Mouse (Mus musculus) embryonic facial prominence, embryonic 15.5 days (tissue): ENCODE measurements around the gene Ebf4. TPM values are rescaled to one million over a fixed set of nuclear protein-coding genes. Genes with fewer than 3 reads are reported as not detected.
A peak's percentile ranks its signal among the peaks of the same experiment; 100 is the strongest.

Source experiments
- ATAC-seq: fragments of 200-750 bp; cut with Nextera tagmentation; 2 replicates; pipeline ENCODE4 v1.8.0; 2017; ENCODE audit warnings: low read depth, moderate TSS enrichment; ENCODE audit not compliant: insufficient number of reproducible peaks, low FRiP score, low TSS enrichment
- H3K27ac ChIP-seq: fragments of 300-500 bp; sonication (generic); replicated peaks from 2 replicates; pipeline ENCODE4 v1.5.1; 2015; ENCODE audit warnings: mild to moderate bottlenecking, inconsistent platforms
- H3K27me3 ChIP-seq: fragments of 300-500 bp; sonication (generic); 2 replicates; pipeline ENCODE4 v1.6.1; 2015; ENCODE audit warnings: inconsistent platforms
- H3K36me3 ChIP-seq: fragments of 300-500 bp; sonication (generic); 2 replicates; pipeline ENCODE4 v1.6.1; 2015; ENCODE audit warnings: mild to moderate bottlenecking, inconsistent platforms
- H3K4me1 ChIP-seq: fragments of 300-500 bp; sonication (generic); 2 replicates; pipeline ENCODE4 v1.6.1; 2015; ENCODE audit warnings: inconsistent platforms
- H3K4me2 ChIP-seq: fragments of 300-500 bp; sonication (generic); replicated peaks from 2 replicates; pipeline ENCODE4 v1.6.1; 2015; ENCODE audit warnings: mild to moderate bottlenecking, inconsistent platforms
- H3K4me3 ChIP-seq: fragments of 300-500 bp; sonication (generic); replicated peaks from 2 replicates; pipeline ENCODE4 v1.5.1; 2015; ENCODE audit warnings: mild to moderate bottlenecking, inconsistent platforms
- H3K9ac ChIP-seq: fragments of 300-500 bp; sonication (generic); 2 replicates; pipeline ENCODE4 v1.6.1; 2015; ENCODE audit warnings: inconsistent platforms
- H3K9me3 ChIP-seq: fragments of 300-500 bp; sonication (generic); replicated peaks from 2 replicates; pipeline ENCODE4 v1.6.1; 2016; ENCODE audit warnings: inconsistent platforms
- WGBS: fragments of 180-500 bp; shearing (Covaris S2); methylation state at CpG from one replicate; pipeline ENCODE4 v1.1.7; 2015; 5-methylcytosine and 5-hydroxymethylcytosine counted together
- polyA plus RNA-seq: library from polyadenylated mRNA; unstranded; fragments of >200 nt; fragmentation: Nextera tagmentation; extraction: Ambion mirVana; gene quantifications from 2 replicates; pipeline ENCODE4 v1.2.1, GENCODE M21; 2015

Ebf4 gene
- polyA plus RNA-seq, result 6.2 and 6.9 TPM in 2 replicates

DNA sequence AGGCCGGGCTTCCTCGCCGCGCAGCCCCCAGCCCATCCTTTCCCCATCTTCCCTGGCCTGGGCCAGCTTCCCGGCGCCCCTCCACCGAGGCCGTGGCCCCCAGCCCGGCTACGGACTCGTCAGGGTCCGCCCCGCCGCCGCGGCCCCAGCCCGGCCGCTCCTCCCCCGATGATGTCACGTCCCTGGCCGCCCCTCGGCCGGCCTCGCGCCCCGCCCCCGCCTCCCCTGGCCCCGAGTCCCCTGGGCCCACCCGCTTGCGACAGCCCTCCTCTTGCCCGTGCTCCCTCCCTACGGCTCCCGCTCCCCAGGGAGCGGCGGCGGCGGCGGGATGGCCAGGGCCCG, at the start of gene Ebf4:
Gene Ebf4 (plus strand): TSS at position 234 of the 342 bp plus-strand sequence.
- Histone ChIP-seq H3K4me1 (peaks cover 39% of the 10 kb centered on the region), H3K36me3 (no peaks in the 10 kb centered on the region), H3K4me3 (peak within 1 kb of the TSS; percentile 75), H3K27ac (peak within 1 kb of the TSS; percentile 83), H3K9me3 (no peaks in the 10 kb centered on the region), H3K27me3 (peaks cover 7% of the 10 kb centered on the region; the same call in 1 of the 2 replicates), H3K4me2 (peak within 1 kb of the TSS; percentile 85), H3K9ac (peak within 1 kb of the TSS; percentile 50)
- ATAC-seq, result peak; percentile 73
- 0% methylated on average over 35 of the region's 39 CpGs for WGBS

DNA sequence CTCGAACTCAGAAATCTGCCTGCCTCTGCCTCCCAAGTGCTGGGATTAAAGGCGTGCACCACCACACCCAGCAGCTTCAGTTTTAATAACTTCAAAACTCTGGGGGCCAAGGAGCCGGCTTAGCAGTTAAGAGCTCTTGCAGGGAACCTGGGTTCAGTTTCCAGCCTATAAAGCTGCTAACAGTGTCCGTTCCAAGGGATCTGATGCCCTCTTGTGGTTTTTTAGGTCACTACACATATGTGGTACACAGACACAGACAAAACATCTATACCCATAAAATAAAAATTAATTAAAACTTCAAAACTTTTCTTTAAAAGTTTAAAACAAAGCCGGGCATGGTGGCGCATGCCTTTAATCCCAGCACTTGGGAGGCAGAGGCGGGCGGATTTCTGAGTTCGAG, 48.1 kb upstream of the Ebf4 start:
- H3K9me3 ChIP-seq, result no peaks in the 10 kb centered on the region
- no peak overlapping the region for H3K27ac ChIP-seq
- no peaks in the 10 kb centered on the region for H3K36me3 ChIP-seq
- WGBS, result 44% methylated on average over 9 of the region's 9 CpGs
- 0 out of 2 replicates have a peak, but pooled peaks cover 3% of the 10 kb centered on the region for H3K27me3 ChIP-seq
- ATAC-seq, result no peak
- no peak overlapping the region for H3K4me3 ChIP-seq
- no peak overlapping the region for H3K9ac ChIP-seq
- H3K4me2 ChIP-seq, result no peak overlapping the region
- H3K4me1 ChIP-seq, result no peaks in the 10 kb centered on the region

DNA sequence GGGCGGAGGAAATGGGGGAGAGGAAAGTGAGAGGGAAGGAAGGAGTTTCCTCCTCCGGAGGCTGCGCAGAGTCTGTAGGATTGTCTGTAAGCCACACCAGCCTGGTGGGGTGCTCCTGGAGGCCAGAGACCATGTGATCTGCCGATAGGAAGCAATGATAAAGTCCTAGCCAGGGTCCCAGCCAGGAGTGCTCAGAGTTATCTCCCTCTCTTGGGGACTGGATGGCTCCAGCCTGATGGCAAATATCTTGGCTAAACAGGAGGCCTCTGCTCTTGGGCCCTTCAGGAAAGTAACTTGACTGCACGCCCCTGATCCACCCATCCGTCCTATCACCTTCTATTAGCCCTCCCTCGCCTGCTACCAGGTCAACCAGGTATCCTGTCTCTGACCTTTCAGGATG, 46.7 kb upstream of the Ebf4 start:
- no peak overlapping the region for H3K4me3 ChIP-seq
- WGBS, result 72% methylated on average over 7 of the region's 7 CpGs
- no peak for ATAC-seq
- 0 out of 2 replicates have a peak, but pooled peaks cover 3% of the 10 kb centered on the region for H3K27me3 ChIP-seq
- no peak overlapping the region for H3K9ac ChIP-seq
- no peaks in the 10 kb centered on the region for H3K9me3 ChIP-seq
- H3K27ac ChIP-seq, result no peak overlapping the region
- no peak overlapping the region for H3K4me2 ChIP-seq
- H3K36me3 ChIP-seq, result no peaks in the 10 kb centered on the region
- no peaks in the 10 kb centered on the region for H3K4me1 ChIP-seq

DNA sequence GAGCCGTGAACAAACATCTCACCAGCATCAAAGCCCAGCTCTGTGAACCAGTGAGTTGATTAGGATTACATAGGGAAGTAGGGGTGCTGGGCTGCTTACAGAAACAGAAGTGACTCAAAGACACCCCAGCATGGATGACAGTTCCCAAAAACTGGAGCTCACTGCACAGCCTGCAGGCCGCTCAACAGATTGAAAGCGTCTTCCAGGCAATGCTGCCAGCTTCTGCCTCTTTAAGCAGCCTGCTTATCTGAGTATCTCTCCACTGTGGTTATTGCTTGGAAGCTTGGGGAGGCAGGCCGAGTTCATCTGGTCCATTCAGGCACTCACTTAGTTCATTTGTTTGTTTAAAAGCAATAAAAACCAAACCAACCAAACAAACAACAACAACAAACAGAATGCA, 38.2 kb upstream of the Ebf4 start:
- ATAC-seq, result no peak
- 84% methylated on average over 4 of the region's 4 CpGs for WGBS
- Histone ChIP-seq H3K9me3 (no peaks in the 10 kb centered on the region), H3K27ac (no peak overlapping the region), H3K4me2 (no peak overlapping the region), H3K27me3 (no peaks in the 10 kb centered on the region), H3K4me3 (no peak overlapping the region), H3K9ac (no peak overlapping the region), H3K36me3 (no peaks in the 10 kb centered on the region), H3K4me1 (no peaks in the 10 kb centered on the region)

DNA sequence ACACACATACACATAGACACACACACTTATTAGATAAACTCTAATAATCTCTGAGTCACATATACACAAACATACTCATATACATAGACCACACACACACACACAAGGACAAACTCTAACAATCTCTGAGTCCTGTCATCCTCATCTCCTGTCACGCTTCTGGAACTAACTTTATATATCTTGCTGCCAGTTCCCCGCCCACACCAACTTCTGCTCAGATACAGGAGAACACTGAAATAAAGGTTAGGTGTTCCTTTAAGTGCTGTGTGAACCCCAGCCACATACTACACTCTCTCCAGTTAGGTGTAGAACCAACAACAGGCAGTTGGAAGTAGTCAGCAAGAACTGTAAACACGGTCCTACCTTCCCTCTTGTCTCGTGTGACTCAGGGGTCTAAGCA, 34.1 kb upstream of the Ebf4 start:
- Histone ChIP-seq H3K4me1 (no peaks in the 10 kb centered on the region), H3K4me2 (no peak overlapping the region), H3K27me3 (no peaks in the 10 kb centered on the region), H3K27ac (no peak overlapping the region), H3K9ac (no peak overlapping the region), H3K9me3 (no peaks in the 10 kb centered on the region), H3K4me3 (no peak overlapping the region), H3K36me3 (no peaks in the 10 kb centered on the region)
- WGBS, result 83% methylated on average over 4 of the region's 4 CpGs
- ATAC-seq, result no peak

DNA sequence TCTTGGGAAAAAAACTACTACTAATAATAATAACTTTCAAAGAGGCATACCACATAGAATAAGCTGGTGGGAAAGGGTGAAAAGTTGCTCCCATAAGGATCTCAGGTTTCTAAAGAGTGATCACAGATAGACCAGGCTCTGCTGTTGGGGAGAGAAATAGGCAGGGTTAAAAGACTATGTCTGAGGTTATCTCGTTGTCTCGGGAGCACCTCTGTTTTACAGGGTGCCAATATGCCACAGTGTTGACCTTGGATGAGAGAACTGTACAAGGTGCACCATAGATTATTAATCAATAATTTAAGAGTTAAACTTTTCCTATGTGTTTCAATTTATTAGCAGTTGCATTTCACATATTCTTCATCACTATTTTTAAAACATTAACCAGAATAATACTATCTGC, 33.1 kb upstream of the Ebf4 start:
- 82% methylated on average over 2 of the region's 2 CpGs for WGBS
- Histone ChIP-seq H3K4me1 (no peaks in the 10 kb centered on the region), H3K4me3 (no peak overlapping the region), H3K27ac (no peak overlapping the region), H3K27me3 (no peaks in the 10 kb centered on the region), H3K9me3 (no peaks in the 10 kb centered on the region), H3K36me3 (no peaks in the 10 kb centered on the region), H3K9ac (no peak overlapping the region), H3K4me2 (no peak overlapping the region)
- no peak for ATAC-seq

DNA sequence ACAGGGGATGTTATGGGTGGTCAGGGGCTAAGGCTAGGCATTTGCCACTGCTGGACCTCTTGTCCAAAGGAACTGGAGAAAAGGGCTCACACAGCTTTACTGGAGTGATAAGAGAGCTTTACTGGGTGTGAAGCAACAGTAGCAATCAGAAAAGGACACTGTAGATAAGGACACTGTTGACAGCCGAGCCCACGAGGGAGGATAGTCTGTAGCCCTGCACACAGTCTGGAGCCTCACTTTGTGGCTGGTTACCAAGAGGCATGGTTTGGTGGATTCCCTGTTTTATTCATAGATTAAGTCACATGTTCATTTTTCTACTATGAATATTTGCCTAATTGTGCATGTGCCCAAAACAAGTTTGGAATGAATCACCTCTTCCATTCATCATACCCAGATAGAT, 32.6 kb upstream of the Ebf4 start:
- WGBS, result 71% methylated on average over 2 of the region's 2 CpGs

DNA sequence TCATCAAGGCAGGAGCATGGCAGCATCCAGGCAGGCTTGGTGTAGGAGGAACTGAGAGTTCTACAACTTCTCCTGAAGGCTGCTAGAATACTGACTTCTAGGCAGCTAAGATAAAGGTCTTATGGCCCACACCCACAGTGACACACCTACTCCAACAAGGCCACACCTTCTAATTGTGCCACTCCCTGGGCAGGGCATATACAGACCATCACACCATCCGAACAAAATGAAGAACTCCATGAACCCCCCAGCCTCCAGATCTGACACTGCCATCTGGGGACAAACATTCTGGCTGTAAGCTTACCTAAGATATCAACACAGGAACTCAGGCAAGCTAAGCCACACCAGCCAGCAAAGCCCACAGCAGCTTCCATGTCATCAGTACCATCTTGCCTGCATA, 29.4 kb upstream of the Ebf4 start:
- no peak overlapping the region for H3K4me2 ChIP-seq
- ATAC-seq, result 0 out of 2 replicates have a peak, but pooled peaks have one; percentile 4
- no peaks in the 10 kb centered on the region for H3K27me3 ChIP-seq
- no peak overlapping the region for H3K9ac ChIP-seq
- no peak overlapping the region for H3K27ac ChIP-seq
- 85% methylated on average over 1 of the region's 1 CpGs for WGBS
- no peaks in the 10 kb centered on the region for H3K4me1 ChIP-seq
- H3K4me3 ChIP-seq, result no peak overlapping the region
- no peaks in the 10 kb centered on the region for H3K36me3 ChIP-seq
- no peaks in the 10 kb centered on the region for H3K9me3 ChIP-seq

More for the DNA sequence above, 32.6 kb upstream of the Ebf4 start:
- H3K4me1 ChIP-seq, result no peaks in the 10 kb centered on the region
- H3K9ac ChIP-seq, result no peak overlapping the region
- H3K27me3 ChIP-seq, result no peaks in the 10 kb centered on the region
- no peak overlapping the region for H3K4me2 ChIP-seq
- H3K36me3 ChIP-seq, result no peaks in the 10 kb centered on the region
- H3K4me3 ChIP-seq, result no peak overlapping the region
- H3K27ac ChIP-seq, result no peak overlapping the region
- no peak for ATAC-seq
- H3K9me3 ChIP-seq, result no peaks in the 10 kb centered on the region

DNA sequence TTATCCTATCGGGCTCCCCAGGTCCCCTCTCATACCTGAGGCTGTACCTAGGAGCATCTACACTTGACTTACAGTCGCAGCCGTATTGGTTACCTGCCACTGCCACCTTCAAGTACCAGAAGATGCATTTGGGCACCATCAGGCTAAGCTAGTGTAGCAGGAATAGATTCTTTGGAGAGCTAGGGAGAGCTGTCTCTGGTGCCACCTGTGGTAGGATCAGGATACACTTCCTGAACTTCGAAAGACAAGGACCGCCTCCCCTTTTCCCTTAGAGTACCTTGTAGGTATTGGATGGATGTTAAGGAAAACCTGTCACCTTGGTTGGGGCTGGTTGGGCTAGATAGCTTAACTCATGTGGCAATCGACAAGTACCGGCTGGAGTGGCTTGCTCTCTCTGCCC, 26.9 kb upstream of the Ebf4 start:
- no peak for ATAC-seq
- no peaks in the 10 kb centered on the region for H3K9me3 ChIP-seq
- no peaks in the 10 kb centered on the region for H3K27me3 ChIP-seq
- no peak overlapping the region for H3K4me2 ChIP-seq
- H3K9ac ChIP-seq, result no peak overlapping the region
- H3K4me3 ChIP-seq, result no peak overlapping the region
- 65% methylated on average over 7 of the region's 7 CpGs for WGBS
- H3K36me3 ChIP-seq, result no peaks in the 10 kb centered on the region
- 0 out of 2 replicates have a peak, but pooled peaks cover under 1% of the 10 kb centered on the region for H3K4me1 ChIP-seq
- H3K27ac ChIP-seq, result no peak overlapping the region

DNA sequence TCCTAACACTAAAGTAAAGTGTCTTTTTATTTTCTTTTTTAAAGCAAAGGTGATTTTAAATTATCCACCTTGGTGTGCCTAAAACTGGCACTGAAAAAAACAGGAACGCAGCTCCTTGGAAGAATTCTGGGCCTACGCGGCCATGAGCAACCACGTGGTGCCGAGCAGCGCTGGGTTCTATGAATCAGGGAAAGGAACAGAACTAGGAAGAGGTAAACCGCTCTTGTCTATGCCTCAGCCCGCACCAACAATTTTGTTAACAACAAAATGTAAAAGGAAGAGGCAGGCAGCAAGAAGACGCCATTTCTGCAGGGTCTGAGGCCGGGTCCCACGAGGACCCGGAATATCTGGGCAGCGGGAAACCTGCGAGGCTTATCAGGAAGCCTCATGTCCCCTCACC, 21.2 kb upstream of the Ebf4 start:
- H3K9ac ChIP-seq, result peak overlapping the region; percentile 72
- no peaks in the 10 kb centered on the region for H3K9me3 ChIP-seq
- H3K4me3 ChIP-seq, result peak overlapping the region; percentile 97
- no peaks in the 10 kb centered on the region for H3K27me3 ChIP-seq
- under 1% methylated on average over 14 of the region's 14 CpGs for WGBS
- no peak for ATAC-seq
- H3K4me2 ChIP-seq, result peak overlapping the region; percentile 77
- H3K4me1 ChIP-seq, result peaks cover 30% of the 10 kb centered on the region
- H3K36me3 ChIP-seq, result peaks cover 34% of the 10 kb centered on the region
- H3K27ac ChIP-seq, result peak overlapping the region; percentile 85

DNA sequence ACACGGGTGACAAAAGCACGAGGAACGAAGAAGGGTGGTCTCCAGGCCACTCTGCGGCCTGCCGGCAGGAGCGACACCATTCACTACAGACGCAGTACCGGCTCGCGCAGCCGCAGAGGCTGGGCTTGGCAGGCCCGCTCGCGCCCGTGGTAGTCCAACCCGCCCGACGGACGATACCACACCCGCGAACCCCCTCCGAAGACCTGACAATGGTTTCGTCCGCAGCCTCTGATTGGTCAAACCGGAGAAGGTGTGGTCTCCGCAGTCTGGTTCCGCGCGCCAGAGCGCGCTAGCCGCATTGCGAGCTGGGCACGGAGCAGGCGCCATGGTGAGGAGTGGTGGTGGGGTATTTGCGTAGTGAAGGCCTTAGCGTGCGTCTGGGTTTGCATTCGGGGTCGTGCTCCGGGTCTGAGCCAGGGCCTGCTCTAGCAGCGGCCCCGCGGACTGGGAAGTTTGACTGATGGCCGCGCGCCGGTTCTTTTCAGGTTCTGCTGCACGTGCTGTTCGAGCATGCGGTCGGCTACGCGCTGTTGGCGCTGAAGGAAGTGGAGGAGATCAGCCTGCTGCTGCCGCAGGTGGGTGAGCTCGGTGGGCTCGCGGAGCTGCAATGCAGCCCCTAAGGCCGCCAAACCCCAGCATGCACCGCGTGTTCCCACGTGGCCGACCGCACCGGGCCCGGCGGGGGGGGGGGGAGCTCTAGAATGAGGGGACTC, 20.7 kb upstream of the Ebf4 start, which contains the start of gene Nop56:
Gene Nop56 (plus strand): TSS at position 282 of the 713 bp plus-strand sequence.
- Histone ChIP-seq H3K36me3 (peaks cover 36% of the 10 kb centered on the region), H3K4me3 (peak within 1 kb of the TSS; percentile 97), H3K9ac (peak within 1 kb of the TSS; percentile 99), H3K4me2 (peak within 1 kb of the TSS; percentile 77), H3K4me1 (peaks cover 30% of the 10 kb centered on the region), H3K9me3 (no peaks in the 10 kb centered on the region), H3K27me3 (no peaks in the 10 kb centered on the region), H3K27ac (peak within 1 kb of the TSS; percentile 95)
- WGBS, result under 1% methylated on average over 67 of the region's 68 CpGs
- peak; percentile 97 for ATAC-seq

DNA sequence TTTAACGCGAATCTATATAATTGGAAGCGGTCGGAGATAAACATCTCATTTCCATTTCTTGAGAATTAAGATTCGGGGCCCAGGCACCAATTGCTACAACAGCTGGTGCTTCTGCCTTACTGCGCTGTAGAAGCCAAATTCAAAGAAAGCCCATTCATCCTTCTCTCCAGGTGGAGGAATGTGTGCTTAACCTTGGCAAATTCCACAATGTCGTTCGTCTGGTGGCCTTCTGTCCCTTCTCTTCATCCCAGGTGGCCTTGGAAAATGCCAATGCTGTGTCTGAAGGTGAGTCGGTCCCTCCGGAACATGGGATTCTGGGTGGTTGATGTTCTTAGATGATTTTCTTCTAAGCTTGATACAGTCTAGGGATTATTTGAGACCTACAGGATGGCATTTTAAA, 20.1 kb upstream of the Ebf4 start:
- Histone ChIP-seq H3K36me3 (peaks cover 41% of the 10 kb centered on the region), H3K4me3 (peak overlapping the region; percentile 97), H3K27ac (peak overlapping the region; percentile 95), H3K4me2 (peak overlapping the region; percentile 77), H3K9me3 (no peaks in the 10 kb centered on the region), H3K4me1 (peaks cover 30% of the 10 kb centered on the region), H3K27me3 (no peaks in the 10 kb centered on the region), H3K9ac (peak overlapping the region; percentile 99)
- ATAC-seq, result no peak
- WGBS, result under 1% methylated on average over 10 of the region's 10 CpGs
